Mouse (Mus musculus): ENCODE measurements around the gene Rtn4ip1. TPM values are rescaled to one million over a fixed set of nuclear protein-coding genes. Genes with fewer than 3 reads are reported as not detected.
A peak's percentile ranks its signal among the peaks of the same experiment; 100 is the strongest.
"Not testable (repeated sequence)": the region's sequence is repeated elsewhere in the genome, so short reads cannot be mapped to it uniquely, and the experiment has no call there.

Rtn4ip1 gene
- polyA plus RNA-seq, 2 experiments = 10.8 to 14.8 TPM

GRCm38 (mm10) chr10:43916181-43916580 is 14.6 kb downstream of the Rtn4ip1 start:
- TF ChIP-seq POLR2A (IDR thresholded peaks at IDR 0.05; ENCODE audit: borderline replicate concordance, extremely low read depth, insufficient read depth, insufficient read length) = no peak
- DNase-seq (ENCODE audit: low spot score) (no peak), ATAC-seq (ENCODE audit: low FRiP score, low read depth) (no peak)
- H3K9me3 ChIP-seq (ENCODE audit: control insufficient read depth, low read length) = no peaks in the 10 kb centered on the region
- 87% methylated on average over 12 of the region's 12 CpGs for WGBS
- no peaks in the 10 kb centered on the region for H3K36me3 ChIP-seq (ENCODE audit: control insufficient read depth, insufficient read depth, low read length)
- no peak overlapping the region for H3K4me3 ChIP-seq (replicated peaks; ENCODE audit: low read length)
- no peaks in the 10 kb centered on the region for H3K27me3 ChIP-seq (ENCODE audit: control insufficient read depth, insufficient read depth, low read length)
- 0 out of 2 replicates have a peak, but pooled peaks cover 5% of the 10 kb centered on the region for H3K4me1 ChIP-seq (ENCODE audit: control insufficient read depth, insufficient read depth, low read length)
- no peak overlapping the region for H3K27ac ChIP-seq (replicated peaks; ENCODE audit: low read depth, low read length)
- no peak overlapping the region for H3K4me2 ChIP-seq (replicated peaks; ENCODE audit: low read depth, low read length, severe bottlenecking)
- no peak overlapping the region for H3K9ac ChIP-seq (ENCODE audit: low read depth, low read length, severe bottlenecking)

- DNase-seq (ENCODE audit: low spot score) (no peak), ATAC-seq (ENCODE audit: low FRiP score, low read depth) (no peak)
- Histone ChIP-seq H3K4me2 (replicated peaks; ENCODE audit: low read depth, low read length, severe bottlenecking) (no peak overlapping the region), H3K4me1 (ENCODE audit: control insufficient read depth, insufficient read depth, low read length) (0 out of 2 replicates have a peak, but pooled peaks cover 5% of the 10 kb centered on the region), H3K9me3 (ENCODE audit: control insufficient read depth, low read length) (no peaks in the 10 kb centered on the region), H3K9ac (ENCODE audit: low read depth, low read length, severe bottlenecking) (no peak overlapping the region), H3K27me3 (ENCODE audit: control insufficient read depth, insufficient read depth, low read length) (no peaks in the 10 kb centered on the region), H3K27ac (replicated peaks; ENCODE audit: low read depth, low read length) (no peak overlapping the region), H3K4me3 (replicated peaks; ENCODE audit: low read length) (no peak overlapping the region), H3K36me3 (ENCODE audit: control insufficient read depth, insufficient read depth, low read length) (no peaks in the 10 kb centered on the region)
- WGBS = 93% methylated on average over 2 of the region's 2 CpGs
- TF ChIP-seq POLR2A (IDR thresholded peaks at IDR 0.05; ENCODE audit: borderline replicate concordance, extremely low read depth, insufficient read depth, insufficient read length) = no peak
These were observed 15.1 kb downstream of the Rtn4ip1 start for GRCm38 (mm10) chr10:43916737-43917136.

GRCm38 (mm10) chr10:43918696-43919608 is 17.3 kb downstream of the Rtn4ip1 start:
- no peak for TF ChIP-seq POLR2A (IDR thresholded peaks at IDR 0.05; ENCODE audit: borderline replicate concordance, extremely low read depth, insufficient read depth, insufficient read length)
- peaks cover 4% of the 10 kb centered on the region; the same call in 1 of the 2 replicates for H3K36me3 ChIP-seq (ENCODE audit: control insufficient read depth, insufficient read depth, low read length)
- H3K27ac ChIP-seq (replicated peaks; ENCODE audit: low read depth, low read length) = no peak overlapping the region
- 40% methylated on average over 17 of the region's 17 CpGs for WGBS
- H3K4me1 ChIP-seq (ENCODE audit: control insufficient read depth, insufficient read depth, low read length) = 0 out of 2 replicates have a peak, but pooled peaks cover 5% of the 10 kb centered on the region
- no peaks in the 10 kb centered on the region for H3K27me3 ChIP-seq (ENCODE audit: control insufficient read depth, insufficient read depth, low read length)
- no peak overlapping the region for H3K9ac ChIP-seq (ENCODE audit: low read depth, low read length, severe bottlenecking)
- no peak overlapping the region for H3K4me3 ChIP-seq (replicated peaks; ENCODE audit: low read length)
- ATAC-seq (ENCODE audit: low FRiP score, low read depth) (0 out of 2 replicates have a peak, but pooled peaks have one; percentile 15), DNase-seq (ENCODE audit: low spot score) (peak; percentile 59)
- no peak overlapping the region for H3K4me2 ChIP-seq (replicated peaks; ENCODE audit: low read depth, low read length, severe bottlenecking)
- H3K9me3 ChIP-seq (ENCODE audit: control insufficient read depth, low read length) = no peaks in the 10 kb centered on the region

GRCm38 (mm10) chr10:43923096-43923495 is 21.5 kb downstream of the Rtn4ip1 start:
- no peak for TF ChIP-seq POLR2A (IDR thresholded peaks at IDR 0.05; ENCODE audit: borderline replicate concordance, extremely low read depth, insufficient read depth, insufficient read length)
- H3K4me2 ChIP-seq (replicated peaks; ENCODE audit: low read depth, low read length, severe bottlenecking) = no peak overlapping the region
- H3K36me3 ChIP-seq (ENCODE audit: control insufficient read depth, insufficient read depth, low read length) = peaks cover 4% of the 10 kb centered on the region; the same call in 1 of the 2 replicates
- no peaks in the 10 kb centered on the region for H3K27me3 ChIP-seq (ENCODE audit: control insufficient read depth, insufficient read depth, low read length)
- 0 out of 2 replicates have a peak, but pooled peaks cover 3% of the 10 kb centered on the region for H3K4me1 ChIP-seq (ENCODE audit: control insufficient read depth, insufficient read depth, low read length)
- no peak overlapping the region for H3K4me3 ChIP-seq (replicated peaks; ENCODE audit: low read length)
- no peaks in the 10 kb centered on the region for H3K9me3 ChIP-seq (ENCODE audit: control insufficient read depth, low read length)
- no peak overlapping the region for H3K27ac ChIP-seq (replicated peaks; ENCODE audit: low read depth, low read length)
- WGBS = 89% methylated on average over 3 of the region's 3 CpGs
- ATAC-seq (ENCODE audit: low FRiP score, low read depth) (no peak), DNase-seq (ENCODE audit: low spot score) (no peak)
- no peak overlapping the region for H3K9ac ChIP-seq (ENCODE audit: low read depth, low read length, severe bottlenecking)

GRCm38 (mm10) chr10:43925776-43926175 is 24.2 kb downstream of the Rtn4ip1 start:
- 82% methylated on average over 7 of the region's 9 CpGs for WGBS
- not testable (repeated sequence) for H3K27ac ChIP-seq (replicated peaks; ENCODE audit: low read depth, low read length); H3K9me3 ChIP-seq (ENCODE audit: control insufficient read depth, low read length); H3K36me3 ChIP-seq (ENCODE audit: control insufficient read depth, insufficient read depth, low read length); H3K4me3 ChIP-seq (replicated peaks; ENCODE audit: low read length); H3K9ac ChIP-seq (ENCODE audit: low read depth, low read length, severe bottlenecking); H3K4me1 ChIP-seq (ENCODE audit: control insufficient read depth, insufficient read depth, low read length); H3K27me3 ChIP-seq (ENCODE audit: control insufficient read depth, insufficient read depth, low read length); DNase-seq (ENCODE audit: low spot score); H3K4me2 ChIP-seq (replicated peaks; ENCODE audit: low read depth, low read length, severe bottlenecking); ATAC-seq (ENCODE audit: low FRiP score, low read depth)

All from limb, embryonic 14.5 days (tissue).